Mouse (Mus musculus): ENCODE measurements around the gene Oaf. TPM values are rescaled to one million over a fixed set of nuclear protein-coding genes. Genes with fewer than 3 reads are reported as not detected.

Oaf gene
- polyA plus RNA-seq, 1 experiment from 2014 or later: 95.4 TPM

GRCm38 (mm10) chr9:43270723-43271252 is 31.1 kb upstream of the Oaf start:
- TF ChIP-seq CTCF (IDR thresholded peaks at IDR 0.05; ENCODE audit: low read depth): no peak
- peak overlapping the region; percentile 50 for H3K4me2 ChIP-seq
- DNase-seq (peak; percentile 32), ATAC-seq (ENCODE audit: insufficient read depth) (peak; percentile 42; the same call in 1 of the 2 replicates)
- H3K27me3 ChIP-seq (ENCODE audit: insufficient read depth, low read length): peaks cover 20% of the 10 kb centered on the region
- no peaks in the 10 kb centered on the region for H3K9me3 ChIP-seq (ENCODE audit: low read depth, low read length)
- H3K9ac ChIP-seq: peak overlapping the region; percentile 26; the same call in 1 of the 2 replicates
- H3K4me3 ChIP-seq (ENCODE audit: low read depth, low read length): 0 out of 2 replicates have a peak overlapping the region, but pooled peaks have one; percentile 6
- H3K36me3 ChIP-seq (ENCODE audit: insufficient read depth): no peaks in the 10 kb centered on the region
- H3K4me1 ChIP-seq (ENCODE audit: insufficient read depth): no peaks in the 10 kb centered on the region
- 10% methylated on average over 17 of the region's 17 CpGs for WGBS
- no peak overlapping the region for H3K27ac ChIP-seq (ENCODE audit: low read depth)

DNA sequence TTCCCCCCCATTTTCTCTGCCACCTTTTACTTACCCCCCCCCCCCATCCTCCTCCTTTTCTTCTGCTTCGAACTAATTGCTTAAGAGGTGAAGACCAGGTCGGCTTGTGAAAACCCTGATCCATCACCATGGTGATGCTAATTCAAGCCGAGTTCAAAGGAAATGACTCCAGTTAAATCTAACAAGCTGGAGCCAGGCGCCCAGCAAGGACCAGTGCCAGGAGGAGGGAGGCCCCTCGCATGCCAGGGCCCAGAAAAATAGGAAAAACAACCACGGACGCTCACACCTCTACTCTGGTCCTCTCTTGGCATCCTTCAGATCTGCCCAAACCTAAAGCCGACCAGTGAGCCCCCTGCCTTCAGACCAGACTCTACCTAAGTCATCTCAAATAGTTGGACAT is 29.5 kb upstream of the Oaf start:
- Histone ChIP-seq H3K9me3 (ENCODE audit: low read depth, low read length) (no peaks in the 10 kb centered on the region), H3K27me3 (ENCODE audit: insufficient read depth, low read length) (peaks cover 20% of the 10 kb centered on the region), H3K9ac (no peak overlapping the region), H3K4me3 (ENCODE audit: low read depth, low read length) (no peak overlapping the region), H3K4me1 (ENCODE audit: insufficient read depth) (peaks cover under 1% of the 10 kb centered on the region; the same call in 1 of the 2 replicates), H3K4me2 (no peak overlapping the region), H3K27ac (ENCODE audit: low read depth) (no peak overlapping the region), H3K36me3 (ENCODE audit: insufficient read depth) (no peaks in the 10 kb centered on the region)
- 25% methylated on average over 8 of the region's 8 CpGs for WGBS
- TF ChIP-seq CTCF (IDR thresholded peaks at IDR 0.05; ENCODE audit: low read depth): no peak
- DNase-seq: no peak
- ATAC-seq (ENCODE audit: insufficient read depth): no peak

DNA sequence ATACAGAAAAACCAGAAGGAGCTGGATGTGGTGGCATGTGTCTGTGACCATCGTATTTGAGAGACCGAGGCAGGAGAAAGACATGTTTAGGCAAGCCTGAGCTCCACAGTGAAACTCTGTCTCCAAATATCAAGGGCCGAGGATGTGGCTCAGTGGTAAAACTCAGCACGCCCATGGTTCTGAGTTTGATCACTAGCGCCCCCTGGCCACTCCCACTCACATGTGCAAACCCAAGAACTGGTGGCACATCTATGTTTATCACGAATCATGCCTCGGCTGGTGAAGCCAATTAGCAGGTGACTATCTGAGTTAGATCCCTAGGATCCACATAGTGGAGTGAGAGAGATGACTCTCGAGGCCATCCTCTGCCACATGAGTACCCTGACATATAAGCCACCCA is 27.6 kb upstream of the Oaf start:
- Histone ChIP-seq H3K9ac (no peak overlapping the region), H3K27ac (ENCODE audit: low read depth) (no peak overlapping the region), H3K36me3 (ENCODE audit: insufficient read depth) (no peaks in the 10 kb centered on the region), H3K4me3 (ENCODE audit: low read depth, low read length) (no peak overlapping the region), H3K4me1 (ENCODE audit: insufficient read depth) (peaks cover 15% of the 10 kb centered on the region), H3K27me3 (ENCODE audit: insufficient read depth, low read length) (peaks cover 20% of the 10 kb centered on the region), H3K4me2 (no peak overlapping the region), H3K9me3 (ENCODE audit: low read depth, low read length) (no peaks in the 10 kb centered on the region)
- ATAC-seq (ENCODE audit: insufficient read depth): no peak
- TF ChIP-seq CTCF (IDR thresholded peaks at IDR 0.05; ENCODE audit: low read depth): peak; percentile 46
- DNase-seq: peak; percentile 42
- WGBS: 69% methylated on average over 8 of the region's 8 CpGs

GRCm38 (mm10) chr9:43265194-43265593 is 25.5 kb upstream of the Oaf start:
- peaks cover 2% of the 10 kb centered on the region; the same call in 1 of the 2 replicates for H3K27me3 ChIP-seq (ENCODE audit: insufficient read depth, low read length)
- no peaks in the 10 kb centered on the region for H3K9me3 ChIP-seq (ENCODE audit: low read depth, low read length)
- no peaks in the 10 kb centered on the region for H3K36me3 ChIP-seq (ENCODE audit: insufficient read depth)
- DNase-seq (no peak), ATAC-seq (ENCODE audit: insufficient read depth) (no peak)
- 62% methylated on average over 9 of the region's 9 CpGs for WGBS
- TF ChIP-seq CTCF (IDR thresholded peaks at IDR 0.05; ENCODE audit: low read depth): no peak
- peaks cover 24% of the 10 kb centered on the region for H3K4me1 ChIP-seq (ENCODE audit: insufficient read depth)
- H3K9ac ChIP-seq: no peak overlapping the region
- no peak overlapping the region for H3K27ac ChIP-seq (ENCODE audit: low read depth)
- no peak overlapping the region for H3K4me3 ChIP-seq (ENCODE audit: low read depth, low read length)
- no peak overlapping the region for H3K4me2 ChIP-seq

DNA sequence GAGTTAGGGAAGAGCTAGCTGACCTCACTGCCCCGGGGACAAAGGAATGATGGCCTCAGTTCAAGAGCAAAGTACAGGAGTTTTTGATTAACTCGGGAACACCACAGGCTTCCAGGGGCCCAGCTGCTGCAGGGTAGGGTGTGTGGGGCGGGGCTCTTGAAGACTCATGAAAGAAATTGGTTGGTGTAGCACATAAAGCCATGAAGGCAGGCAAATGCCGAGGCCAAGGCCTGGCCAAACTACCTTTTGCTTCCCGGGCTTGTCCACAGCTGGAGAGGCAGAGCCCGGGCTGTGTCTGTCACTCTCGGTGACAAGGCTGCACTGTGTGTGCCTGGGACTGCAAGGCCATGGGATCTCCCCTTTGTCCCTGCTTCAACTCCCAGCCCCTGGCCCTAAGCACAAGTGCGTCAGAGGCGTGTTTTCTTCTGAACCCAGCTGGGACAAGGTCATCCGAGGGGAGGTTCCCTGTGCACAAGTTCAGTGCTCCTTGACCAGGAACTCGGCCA is 24.3 kb upstream of the Oaf start:
- Histone ChIP-seq H3K27ac (ENCODE audit: low read depth) (peak overlapping the region; percentile 96; the same call in 1 of the 2 replicates), H3K4me3 (ENCODE audit: low read depth, low read length) (no peak overlapping the region), H3K36me3 (ENCODE audit: insufficient read depth) (no peaks in the 10 kb centered on the region), H3K9me3 (ENCODE audit: low read depth, low read length) (no peaks in the 10 kb centered on the region), H3K9ac (no peak overlapping the region), H3K4me2 (no peak overlapping the region), H3K4me1 (ENCODE audit: insufficient read depth) (peaks cover 24% of the 10 kb centered on the region), H3K27me3 (ENCODE audit: insufficient read depth, low read length) (no peaks in the 10 kb centered on the region)
- peak; percentile 25 for DNase-seq
- ATAC-seq (ENCODE audit: insufficient read depth): no peak
- WGBS: 19% methylated on average over 11 of the region's 11 CpGs
- TF ChIP-seq CTCF (IDR thresholded peaks at IDR 0.05; ENCODE audit: low read depth): no peak

DNA sequence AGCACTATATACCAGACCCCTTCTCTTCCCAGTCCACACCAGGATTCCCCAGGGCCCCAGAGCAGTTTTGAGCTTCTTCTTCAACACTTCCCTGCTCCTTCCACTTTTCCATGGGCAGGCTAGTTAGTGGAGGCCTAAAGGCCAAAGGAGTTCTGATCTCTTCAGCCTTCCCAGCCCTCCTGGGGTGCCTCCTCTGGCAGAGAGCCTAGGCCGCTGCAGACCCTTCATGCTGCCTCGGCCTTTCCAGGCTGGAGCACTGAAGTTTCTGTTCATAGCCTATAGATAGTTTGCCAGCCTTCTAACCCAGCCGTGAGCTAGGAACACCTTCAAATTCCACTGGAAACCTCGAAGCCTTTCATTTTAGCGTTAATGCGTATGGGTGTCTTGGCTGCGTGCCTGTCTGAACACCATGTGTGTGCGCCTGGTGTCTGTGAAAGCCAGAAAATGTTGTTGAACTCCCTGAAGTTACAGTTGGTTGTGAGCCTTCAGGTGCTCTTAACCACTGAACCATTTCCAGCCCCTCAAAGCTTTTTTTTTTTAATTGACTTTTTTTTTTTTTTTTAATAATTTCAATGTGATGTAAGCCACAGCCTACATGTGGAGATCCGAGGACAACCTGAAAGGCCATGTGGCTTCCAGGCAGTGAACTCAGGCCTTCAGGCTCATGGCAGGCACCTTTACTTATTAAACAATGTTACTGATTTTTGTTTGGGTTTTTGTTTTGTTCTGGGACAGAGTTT is 23.3 kb upstream of the Oaf start:
- no peaks in the 10 kb centered on the region for H3K36me3 ChIP-seq (ENCODE audit: insufficient read depth)
- H3K4me2 ChIP-seq: no peak overlapping the region
- peak overlapping the region; percentile 96 for H3K27ac ChIP-seq (ENCODE audit: low read depth)
- no peaks in the 10 kb centered on the region for H3K27me3 ChIP-seq (ENCODE audit: insufficient read depth, low read length)
- no peaks in the 10 kb centered on the region for H3K9me3 ChIP-seq (ENCODE audit: low read depth, low read length)
- TF ChIP-seq CTCF (IDR thresholded peaks at IDR 0.05; ENCODE audit: low read depth): no peak
- peak; percentile 29 for ATAC-seq (ENCODE audit: insufficient read depth)
- peaks cover 24% of the 10 kb centered on the region for H3K4me1 ChIP-seq (ENCODE audit: insufficient read depth)
- 42% methylated on average over 9 of the region's 9 CpGs for WGBS
- DNase-seq: peak; percentile 74
- no peak overlapping the region for H3K4me3 ChIP-seq (ENCODE audit: low read depth, low read length)
- H3K9ac ChIP-seq: no peak overlapping the region

DNA sequence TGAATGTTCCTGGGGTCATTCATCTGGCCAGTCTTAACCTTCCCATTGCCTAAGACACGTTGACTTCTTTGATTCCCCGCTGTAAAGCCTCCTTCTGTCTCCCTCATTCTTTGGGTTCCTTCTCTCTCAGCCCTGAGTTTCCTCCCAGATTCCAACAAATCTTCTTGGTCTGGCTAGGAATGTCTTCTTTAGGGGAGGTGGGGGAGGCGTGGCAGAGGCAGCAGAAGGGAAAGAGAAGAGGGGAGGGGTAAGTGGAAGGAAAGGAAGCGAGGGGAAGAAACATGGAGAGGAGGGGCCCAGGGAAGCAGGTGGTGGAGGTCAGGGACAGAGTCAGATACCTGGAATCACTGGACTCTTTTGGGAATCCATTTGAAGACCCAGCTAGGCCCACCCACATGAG is 22.7 kb upstream of the Oaf start:
- no peak overlapping the region for H3K4me3 ChIP-seq (ENCODE audit: low read depth, low read length)
- peaks cover 24% of the 10 kb centered on the region for H3K4me1 ChIP-seq (ENCODE audit: insufficient read depth)
- no peaks in the 10 kb centered on the region for H3K9me3 ChIP-seq (ENCODE audit: low read depth, low read length)
- DNase-seq: peak; percentile 36
- no peak for TF ChIP-seq CTCF (IDR thresholded peaks at IDR 0.05; ENCODE audit: low read depth)
- H3K9ac ChIP-seq: no peak overlapping the region
- no peaks in the 10 kb centered on the region for H3K27me3 ChIP-seq (ENCODE audit: insufficient read depth, low read length)
- H3K36me3 ChIP-seq (ENCODE audit: insufficient read depth): no peaks in the 10 kb centered on the region
- H3K4me2 ChIP-seq: no peak overlapping the region
- no peak for ATAC-seq (ENCODE audit: insufficient read depth)
- H3K27ac ChIP-seq (ENCODE audit: low read depth): peak overlapping the region; percentile 96
- WGBS: 41% methylated on average over 4 of the region's 4 CpGs
